Mouse (Mus musculus) ES-E14 (cell line): Measurements from ENCODE around the gene Hist1h3a.
"Not testable (repeated sequence)": the region's sequence is repeated elsewhere in the genome, so short reads cannot be mapped to it uniquely, and the experiment has no call there.

Experiments
- CHD2 ChIP-seq: IDR thresholded peaks from 2 replicates; pipeline ENCODE4 v1.6.1; 2014; ENCODE audit warnings: mild to moderate bottlenecking, low read depth, low read length, inconsistent platforms
- HCFC1 ChIP-seq: IDR thresholded peaks from 2 replicates; pipeline ENCODE4 v1.6.1; 2012; ENCODE audit warnings: low read length, inconsistent platforms, borderline replicate concordance; ENCODE audit not compliant: insufficient read depth
- MAFK ChIP-seq: IDR thresholded peaks from 2 replicates; pipeline ENCODE4 v1.6.1; 2014; ENCODE audit warnings: mild to moderate bottlenecking, low read depth, low read length, inconsistent platforms; ENCODE audit not compliant: insufficient read depth
- ZNF384 ChIP-seq: IDR thresholded peaks from 2 replicates; pipeline ENCODE4 v1.6.1; 2012; ENCODE audit warnings: low read depth, low read length, inconsistent platforms

DNA sequence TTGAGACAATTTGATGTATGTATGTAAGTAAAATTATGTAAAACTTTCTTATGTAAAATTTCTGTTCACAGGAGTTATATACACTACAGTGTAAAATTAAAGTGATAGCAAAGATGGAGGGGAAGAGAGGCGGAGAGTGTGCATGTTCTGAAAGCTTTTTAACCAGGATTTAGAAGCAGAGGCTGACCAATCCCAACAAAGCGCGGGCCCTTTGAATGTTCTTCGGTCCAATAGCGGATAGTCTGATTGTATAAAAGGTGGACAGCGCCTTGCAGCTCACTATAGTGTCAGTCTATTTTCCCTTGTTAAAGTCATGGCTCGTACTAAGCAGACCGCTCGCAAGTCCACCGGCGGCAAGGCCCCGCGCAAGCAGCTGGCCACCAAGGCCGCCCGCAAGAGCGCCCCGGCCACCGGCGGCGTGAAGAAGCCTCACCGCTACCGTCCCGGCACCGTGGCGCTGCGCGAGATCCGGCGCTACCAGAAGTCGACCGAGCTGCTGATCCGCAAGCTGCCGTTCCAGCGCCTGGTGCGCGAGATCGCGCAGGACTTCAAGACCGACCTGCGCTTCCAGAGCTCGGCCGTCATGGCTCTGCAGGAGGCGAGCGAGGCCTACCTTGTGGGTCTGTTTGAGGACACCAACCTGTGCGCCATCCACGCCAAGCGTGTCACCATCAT lies 10.0 kb downstream of the Hist1h3a start, which contains the start of gene Hist1h3b:
- not testable (repeated sequence) for TF ChIP-seq MAFK, HCFC1, ZNF384
- TF ChIP-seq CHD2, result 0 out of 2 replicates have a peak, but pooled peaks have one; percentile 39
